Mouse (Mus musculus): ENCODE results near the gene Grin3a. TPM values are rescaled to one million over a fixed set of nuclear protein-coding genes. Genes with fewer than 3 reads are reported as not detected.

The Grin3a gene
- total and polyA plus RNA-seq, 3 experiments: 0.27 TPM; not detected in 2

DNA sequence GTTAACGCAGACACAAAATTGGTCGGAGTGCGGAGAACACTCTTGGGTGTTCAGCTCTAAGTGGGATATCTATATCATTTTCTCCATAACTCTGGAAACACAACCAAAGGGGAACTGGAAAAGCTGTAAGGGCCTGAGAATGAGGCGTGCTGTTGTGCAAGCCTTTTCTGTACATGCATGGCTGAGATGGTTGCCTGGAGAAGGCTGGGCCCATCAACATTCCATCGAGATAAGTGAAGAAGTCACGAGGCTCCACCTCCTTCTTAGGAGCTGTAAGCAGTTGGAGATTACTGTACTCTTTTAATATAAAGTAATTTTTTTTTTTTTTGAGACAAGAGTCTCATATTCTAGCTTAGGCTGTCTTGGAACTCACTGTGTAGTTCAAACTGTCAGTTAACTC is 169.5 kb downstream of the Grin3a start:
- no peak for ATAC-seq (ENCODE audit: extremely low read depth, insufficient number of reproducible peaks, low FRiP score, poor library complexity, severe bottlenecking)
- Histone ChIP-seq H3K36me3 (replicated peaks) (no peaks in the 10 kb centered on the region), H3K4me3 (ENCODE audit: low read depth, low read length) (no peak overlapping the region), H3K27me3 (ENCODE audit: insufficient read depth, low read length) (peaks cover 3% of the 10 kb centered on the region; the same call in 1 of the 2 replicates), H3K4me1 (ENCODE audit: insufficient read depth, low read depth, low read length) (no peaks in the 10 kb centered on the region), H3K9me3 (replicated peaks) (no peaks in the 10 kb centered on the region)
- TF ChIP-seq GATA2 (IDR thresholded peaks at IDR 0.05; ENCODE audit: borderline replicate concordance, low read depth, low read length) (no peak), TAL1 (conservative IDR thresholded peaks at IDR 0.05; ENCODE audit: low read depth, low read length) (no peak), CTCF (IDR thresholded peaks at IDR 0.05; ENCODE audit: low read depth, low read length) (no peak), GATA1 (IDR thresholded peaks at IDR 0.05; ENCODE audit: borderline replicate concordance, low read length) (no peak), POLR2AphosphoS5 (IDR thresholded peaks at IDR 0.05; ENCODE audit: insufficient replicate concordance, low read depth, low read length) (no peak)
- DNase-seq (ENCODE audit: low spot score): no peak

DNA sequence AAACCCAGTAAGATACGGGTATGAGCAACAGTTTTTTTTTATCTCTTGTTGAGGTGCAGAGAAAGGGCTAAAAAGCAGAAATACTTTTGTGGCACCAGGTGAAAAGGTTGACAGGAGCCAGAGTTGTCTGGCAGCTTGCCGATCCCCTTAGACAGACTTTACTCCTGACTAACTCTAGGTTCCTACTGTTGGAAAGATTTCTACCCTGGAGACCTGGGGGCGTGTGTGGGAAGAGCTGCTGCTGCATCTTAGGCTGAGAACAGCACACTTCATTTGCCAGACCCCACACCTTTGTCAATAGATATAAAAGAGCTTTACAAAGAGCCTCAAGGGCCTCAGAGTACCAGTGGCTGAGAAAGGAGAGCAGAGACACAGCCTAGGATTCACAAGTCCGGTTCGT is 180.7 kb downstream of the Grin3a start:
- ATAC-seq (ENCODE audit: extremely low read depth, insufficient number of reproducible peaks, low FRiP score, poor library complexity, severe bottlenecking) (no peak), DNase-seq (ENCODE audit: low spot score) (no peak)
- no peak for TF ChIP-seq CTCF (IDR thresholded peaks at IDR 0.05; ENCODE audit: low read depth, low read length)
- TF ChIP-seq GATA1 (IDR thresholded peaks at IDR 0.05; ENCODE audit: borderline replicate concordance, low read length): no peak
- TF ChIP-seq TAL1 (conservative IDR thresholded peaks at IDR 0.05; ENCODE audit: low read depth, low read length): no peak
- TF ChIP-seq GATA2 (IDR thresholded peaks at IDR 0.05; ENCODE audit: borderline replicate concordance, low read depth, low read length): no peak
- TF ChIP-seq POLR2AphosphoS5 (IDR thresholded peaks at IDR 0.05; ENCODE audit: insufficient replicate concordance, low read depth, low read length): no peak
- peaks cover 50% of the 10 kb centered on the region for H3K36me3 ChIP-seq (replicated peaks)
- no peaks in the 10 kb centered on the region for H3K9me3 ChIP-seq (replicated peaks)
- no peaks in the 10 kb centered on the region for H3K27me3 ChIP-seq (ENCODE audit: insufficient read depth, low read length)
- H3K4me3 ChIP-seq (ENCODE audit: low read depth, low read length): no peak overlapping the region
- no peaks in the 10 kb centered on the region for H3K4me1 ChIP-seq (ENCODE audit: insufficient read depth, low read depth, low read length)

- no peak for DNase-seq (ENCODE audit: low spot score)
- ATAC-seq (ENCODE audit: extremely low read depth, insufficient number of reproducible peaks, low FRiP score, poor library complexity, severe bottlenecking): no peak
- no peak overlapping the region for H3K4me3 ChIP-seq (ENCODE audit: low read depth, low read length)
- H3K27me3 ChIP-seq (ENCODE audit: insufficient read depth, low read length): no peaks in the 10 kb centered on the region
- no peaks in the 10 kb centered on the region for H3K4me1 ChIP-seq (ENCODE audit: insufficient read depth, low read depth, low read length)
- H3K36me3 ChIP-seq (replicated peaks): peaks cover 72% of the 10 kb centered on the region
- no peak for TF ChIP-seq CTCF (IDR thresholded peaks at IDR 0.05; ENCODE audit: low read depth, low read length)
- TF ChIP-seq TAL1 (conservative IDR thresholded peaks at IDR 0.05; ENCODE audit: low read depth, low read length): no peak
- no peak for TF ChIP-seq GATA2 (IDR thresholded peaks at IDR 0.05; ENCODE audit: borderline replicate concordance, low read depth, low read length)
- TF ChIP-seq GATA1 (IDR thresholded peaks at IDR 0.05; ENCODE audit: borderline replicate concordance, low read length): no peak
- TF ChIP-seq POLR2AphosphoS5 (IDR thresholded peaks at IDR 0.05; ENCODE audit: insufficient replicate concordance, low read depth, low read length): no peak
- H3K9me3 ChIP-seq (replicated peaks): no peaks in the 10 kb centered on the region
Measured at GRCm38 (mm10) chr4:49662231-49662630, 183.3 kb downstream of the Grin3a start.

GRCm38 (mm10) chr4:49661664-49662063 is 183.9 kb downstream of the Grin3a start:
- no peak for TF ChIP-seq TAL1 (conservative IDR thresholded peaks at IDR 0.05; ENCODE audit: low read depth, low read length)
- no peak for TF ChIP-seq POLR2AphosphoS5 (IDR thresholded peaks at IDR 0.05; ENCODE audit: insufficient replicate concordance, low read depth, low read length)
- no peak for TF ChIP-seq GATA1 (IDR thresholded peaks at IDR 0.05; ENCODE audit: borderline replicate concordance, low read length)
- TF ChIP-seq CTCF (IDR thresholded peaks at IDR 0.05; ENCODE audit: low read depth, low read length): no peak
- TF ChIP-seq GATA2 (IDR thresholded peaks at IDR 0.05; ENCODE audit: borderline replicate concordance, low read depth, low read length): no peak
- Histone ChIP-seq H3K4me3 (ENCODE audit: low read depth, low read length) (no peak overlapping the region), H3K9me3 (replicated peaks) (no peaks in the 10 kb centered on the region), H3K36me3 (replicated peaks) (peaks cover 78% of the 10 kb centered on the region), H3K4me1 (ENCODE audit: insufficient read depth, low read depth, low read length) (no peaks in the 10 kb centered on the region), H3K27me3 (ENCODE audit: insufficient read depth, low read length) (no peaks in the 10 kb centered on the region)
- no peak for DNase-seq (ENCODE audit: low spot score)
- ATAC-seq (ENCODE audit: extremely low read depth, insufficient number of reproducible peaks, low FRiP score, poor library complexity, severe bottlenecking): no peak

GRCm38 (mm10) chr4:49659421-49659820 is 186.1 kb downstream of the Grin3a start:
- Histone ChIP-seq H3K4me1 (ENCODE audit: insufficient read depth, low read depth, low read length) (no peaks in the 10 kb centered on the region), H3K27me3 (ENCODE audit: insufficient read depth, low read length) (no peaks in the 10 kb centered on the region), H3K4me3 (ENCODE audit: low read depth, low read length) (no peak overlapping the region), H3K36me3 (replicated peaks) (peaks cover 89% of the 10 kb centered on the region), H3K9me3 (replicated peaks) (no peaks in the 10 kb centered on the region)
- no peak for DNase-seq (ENCODE audit: low spot score)
- no peak for ATAC-seq (ENCODE audit: extremely low read depth, insufficient number of reproducible peaks, low FRiP score, poor library complexity, severe bottlenecking)
- TF ChIP-seq CTCF (IDR thresholded peaks at IDR 0.05; ENCODE audit: low read depth, low read length) (no peak), GATA2 (IDR thresholded peaks at IDR 0.05; ENCODE audit: borderline replicate concordance, low read depth, low read length) (no peak), GATA1 (IDR thresholded peaks at IDR 0.05; ENCODE audit: borderline replicate concordance, low read length) (no peak), TAL1 (conservative IDR thresholded peaks at IDR 0.05; ENCODE audit: low read depth, low read length) (no peak), POLR2AphosphoS5 (IDR thresholded peaks at IDR 0.05; ENCODE audit: insufficient replicate concordance, low read depth, low read length) (no peak)

GRCm38 (mm10) chr4:49639913-49640312 is 205.6 kb downstream of the Grin3a start:
- Histone ChIP-seq H3K27me3 (ENCODE audit: insufficient read depth, low read length) (no peaks in the 10 kb centered on the region), H3K36me3 (replicated peaks) (peaks cover 90% of the 10 kb centered on the region), H3K9me3 (replicated peaks) (no peaks in the 10 kb centered on the region), H3K4me1 (ENCODE audit: insufficient read depth, low read depth, low read length) (peaks cover 8% of the 10 kb centered on the region; the same call in 1 of the 2 replicates), H3K4me3 (ENCODE audit: low read depth, low read length) (no peak overlapping the region)
- peak; percentile 57 for ATAC-seq (ENCODE audit: extremely low read depth, insufficient number of reproducible peaks, low FRiP score, poor library complexity, severe bottlenecking)
- DNase-seq (ENCODE audit: low spot score): no peak
- TF ChIP-seq POLR2AphosphoS5 (IDR thresholded peaks at IDR 0.05; ENCODE audit: insufficient replicate concordance, low read depth, low read length): no peak
- no peak for TF ChIP-seq TAL1 (conservative IDR thresholded peaks at IDR 0.05; ENCODE audit: low read depth, low read length)
- no peak for TF ChIP-seq CTCF (IDR thresholded peaks at IDR 0.05; ENCODE audit: low read depth, low read length)
- no peak for TF ChIP-seq GATA2 (IDR thresholded peaks at IDR 0.05; ENCODE audit: borderline replicate concordance, low read depth, low read length)
- no peak for TF ChIP-seq GATA1 (IDR thresholded peaks at IDR 0.05; ENCODE audit: borderline replicate concordance, low read length)
